ENCODE assay signal across 8 mouse cellular contexts in genomic region chr11:101094930-101095313, GRCm38 (mm10). TPM values are rescaled to one million over a fixed set of nuclear protein-coding genes. Genes with fewer than 3 reads are reported as not detected.
DNase-seq lines count a peak whose midpoint lies in the region; ATAC-seq and TF ChIP-seq lines count a peak whose summit lies in the region.

No protein-coding gene starts in this region.

- H3K4me1 ChIP-seq in embryonic facial prominence, embryonic 13.5 days, result peaks cover 17% of the 10 kb centered on the region
- peaks cover 21% of the 10 kb centered on the region for H3K4me1 ChIP-seq in limb, embryonic 10.5 days
- H3K4me1 ChIP-seq in neural tube, embryonic 15.5 days, result peaks cover 23% of the 10 kb centered on the region

- H3K9me3 ChIP-seq in embryonic facial prominence, embryonic 13.5 days, result no peaks in the 10 kb centered on the region
- H3K9me3 ChIP-seq in limb, embryonic 10.5 days (replicated peaks), result no peaks in the 10 kb centered on the region
- no peaks in the 10 kb centered on the region for H3K9me3 ChIP-seq in neural tube, embryonic 15.5 days (replicated peaks)

- H3K9ac ChIP-seq in embryonic facial prominence, embryonic 13.5 days, result peak overlapping the region; percentile 75
- H3K9ac ChIP-seq in neural tube, embryonic 15.5 days (replicated peaks), result peak overlapping the region; percentile 47

- no peak; the same call in 1 of the 2 replicates for ATAC-seq in embryonic facial prominence, embryonic 13.5 days (ENCODE audit: insufficient number of reproducible peaks, insufficient read depth, low FRiP score, low TSS enrichment, low read depth)
- ATAC-seq in neural tube, embryonic 15.5 days (ENCODE audit: low FRiP score), result 0 out of 2 replicates have a peak, but pooled peaks have one; percentile 29
- ATAC-seq in cerebellum, adult (ENCODE audit: insufficient number of reproducible peaks, low FRiP score, low TSS enrichment), result no peak

- H3K4me2 ChIP-seq in embryonic facial prominence, embryonic 13.5 days, result peak overlapping the region; percentile 76
- peak overlapping the region; percentile 90 for H3K4me2 ChIP-seq in neural tube, embryonic 15.5 days

- under 1% methylated on average over 18 of the region's 18 CpGs for WGBS in embryonic facial prominence, embryonic 13.5 days
- WGBS in limb, embryonic 10.5 days, result 1% methylated on average over 18 of the region's 18 CpGs
- 0% methylated on average over 18 of the region's 18 CpGs for WGBS in neural tube, embryonic 15.5 days

- no peak for TF ChIP-seq CTCF in left cerebral cortex, adult 2 months (IDR thresholded peaks at IDR 0.05)

- peak overlapping the region; percentile 91 for H3K4me3 ChIP-seq in left cerebral cortex, adult 2 months
- H3K4me3 ChIP-seq in embryonic facial prominence, embryonic 13.5 days, result peak overlapping the region; percentile 66
- peak overlapping the region; percentile 81 for H3K4me3 ChIP-seq in limb, embryonic 10.5 days
- H3K4me3 ChIP-seq in neural tube, embryonic 15.5 days (replicated peaks), result peak overlapping the region; percentile 81

- intact Hi-C loops in left cerebral cortex, adult 2 months (cut with DNase I), result loop anchor here (1.0 kb wide), 1 partner anchor 82 kb away; no protein-coding TSS in a partner anchor

- no peak overlapping the region for H3K27ac ChIP-seq in left cerebral cortex, adult 2 months
- H3K27ac ChIP-seq in embryonic facial prominence, embryonic 13.5 days, result peak overlapping the region; percentile 63; the same call in 1 of the 2 replicates
- peak overlapping the region; percentile 85 for H3K27ac ChIP-seq in limb, embryonic 10.5 days
- peak overlapping the region; percentile 95 for H3K27ac ChIP-seq in neural tube, embryonic 15.5 days (replicated peaks)

- DNase-seq in left cerebral cortex, adult 2 months (ENCODE audit: extremely low spot score in 1 of 2, low spot score in 2 of 2), result no peak
- no peak for DNase-seq in left cerebral cortex, adult 18-20 months (ENCODE audit: low spot score in 2 of 2)
- DNase-seq in limb, embryonic 10.5 days (ENCODE audit: low spot score), result no peak
- DNase-seq in cerebellum, adult 18-20 months, result no peak
- DNase-seq in right cerebral cortex, adult 18-20 months, result no peak

- H3K27me3 ChIP-seq in embryonic facial prominence, embryonic 13.5 days, result no peaks in the 10 kb centered on the region
- H3K27me3 ChIP-seq in limb, embryonic 10.5 days (ENCODE audit: low read depth, poor library complexity, severe bottlenecking), result no peaks in the 10 kb centered on the region
- H3K27me3 ChIP-seq in neural tube, embryonic 15.5 days (replicated peaks), result no peaks in the 10 kb centered on the region

- H3K36me3 ChIP-seq in embryonic facial prominence, embryonic 13.5 days, result peaks cover 71% of the 10 kb centered on the region
- peaks cover 78% of the 10 kb centered on the region for H3K36me3 ChIP-seq in limb, embryonic 10.5 days
- peaks cover 71% of the 10 kb centered on the region for H3K36me3 ChIP-seq in neural tube, embryonic 15.5 days

RNA-seq across cellular contexts. Expression of gene Psmc3ip, which starts 0.3 kb away (rescaled TPM):
- total RNA-seq in left cerebral cortex, adult 2 months (2021), result 1 to 10 TPM; 2.7 to 3.1 TPM
- total RNA-seq in left cerebral cortex, adult 18-20 months (2021), result 1 to 10 TPM; 3.0 to 3.6 TPM
- 43.5 and 46.1 TPM in 2 replicates for polyA plus RNA-seq in embryonic facial prominence, embryonic 13.5 days (2015; fragmentation: Nextera tagmentation; extraction: Ambion mirVana)
- polyA plus RNA-seq in limb, embryonic 10.5 days (2016; fragmentation: Nextera tagmentation; extraction: Ambion mirVana), result 73.1 and 74.0 TPM in 2 replicates
- 17.7 and 22.4 TPM in 2 replicates for polyA plus RNA-seq in neural tube, embryonic 15.5 days (2015; fragmentation: Nextera tagmentation; extraction: Ambion mirVana)

RNA-seq across cellular contexts. Expression of gene Mlx, which starts 7.8 kb away (rescaled TPM):
- 10 to 100 TPM; 41.1 to 44.7 TPM for total RNA-seq in left cerebral cortex, adult 2 months (2021)
- 10 to 100 TPM; 39.5 to 46.6 TPM for total RNA-seq in left cerebral cortex, adult 18-20 months (2021)
- polyA plus RNA-seq in embryonic facial prominence, embryonic 13.5 days (2015; fragmentation: Nextera tagmentation; extraction: Ambion mirVana), result 46.8 and 50.9 TPM in 2 replicates
- polyA plus RNA-seq in limb, embryonic 10.5 days (2016; fragmentation: Nextera tagmentation; extraction: Ambion mirVana), result 41.3 and 49.6 TPM in 2 replicates
- polyA plus RNA-seq in neural tube, embryonic 15.5 days (2015; fragmentation: Nextera tagmentation; extraction: Ambion mirVana), result 94.2 and 96.6 TPM in 2 replicates

RNA-seq across cellular contexts. Expression of gene Coasy, which starts 12.6 kb away (rescaled TPM):
- total RNA-seq in left cerebral cortex, adult 2 months (2021), result 10 to 100 TPM; 22.5 to 24.1 TPM
- total RNA-seq in left cerebral cortex, adult 18-20 months (2021), result 10 to 100 TPM; 22.5 to 24.6 TPM
- polyA plus RNA-seq in embryonic facial prominence, embryonic 13.5 days (2015; fragmentation: Nextera tagmentation; extraction: Ambion mirVana), result 40.8 and 43.8 TPM in 2 replicates
- 42.3 and 45.3 TPM in 2 replicates for polyA plus RNA-seq in limb, embryonic 10.5 days (2016; fragmentation: Nextera tagmentation; extraction: Ambion mirVana)
- 37.5 and 39.6 TPM in 2 replicates for polyA plus RNA-seq in neural tube, embryonic 15.5 days (2015; fragmentation: Nextera tagmentation; extraction: Ambion mirVana)

RNA-seq across cellular contexts. Expression of gene Hsd17b1, which starts 16.7 kb away (rescaled TPM):
- 1 to 10 TPM in 1 of 2 experiments, under 1 TPM in 1; 0.87 to 1.5 TPM for total RNA-seq in left cerebral cortex, adult 2 months (2021)
- total RNA-seq in left cerebral cortex, adult 18-20 months (2021), result under 1 TPM; 0.59 to 0.91 TPM
- 0.15 TPM in 1 of 2 replicates, not detected in the other for polyA plus RNA-seq in embryonic facial prominence, embryonic 13.5 days (2015; fragmentation: Nextera tagmentation; extraction: Ambion mirVana)
- polyA plus RNA-seq in limb, embryonic 10.5 days (2016; fragmentation: Nextera tagmentation; extraction: Ambion mirVana), result not detected in 2 replicates
- polyA plus RNA-seq in neural tube, embryonic 15.5 days (2015; fragmentation: Nextera tagmentation; extraction: Ambion mirVana), result 0.22 and 0.29 TPM in 2 replicates

RNA-seq across cellular contexts. Expression of gene Retreg3, which starts 24.8 kb away (rescaled TPM):
- total RNA-seq in left cerebral cortex, adult 2 months (2021), result 10 to 100 TPM; 50.7 to 56.6 TPM
- total RNA-seq in left cerebral cortex, adult 18-20 months (2021), result 10 to 100 TPM; 53.9 to 57.8 TPM
- polyA plus RNA-seq in embryonic facial prominence, embryonic 13.5 days (2015; fragmentation: Nextera tagmentation; extraction: Ambion mirVana), result 19.2 and 21.4 TPM in 2 replicates
- polyA plus RNA-seq in limb, embryonic 10.5 days (2016; fragmentation: Nextera tagmentation; extraction: Ambion mirVana), result 17.8 and 17.9 TPM in 2 replicates
- polyA plus RNA-seq in neural tube, embryonic 15.5 days (2015; fragmentation: Nextera tagmentation; extraction: Ambion mirVana), result 23.5 and 26.0 TPM in 2 replicates
